Mouse (Mus musculus): ENCODE measurements around the gene Fchsd2.

Fchsd2 gene

GRCm38 (mm10) chr7:101287820-101288219 lies 195.2 kb downstream of the Fchsd2 start:
- DNase-seq (ENCODE audit: low read depth, low spot score) = no peak

DNA sequence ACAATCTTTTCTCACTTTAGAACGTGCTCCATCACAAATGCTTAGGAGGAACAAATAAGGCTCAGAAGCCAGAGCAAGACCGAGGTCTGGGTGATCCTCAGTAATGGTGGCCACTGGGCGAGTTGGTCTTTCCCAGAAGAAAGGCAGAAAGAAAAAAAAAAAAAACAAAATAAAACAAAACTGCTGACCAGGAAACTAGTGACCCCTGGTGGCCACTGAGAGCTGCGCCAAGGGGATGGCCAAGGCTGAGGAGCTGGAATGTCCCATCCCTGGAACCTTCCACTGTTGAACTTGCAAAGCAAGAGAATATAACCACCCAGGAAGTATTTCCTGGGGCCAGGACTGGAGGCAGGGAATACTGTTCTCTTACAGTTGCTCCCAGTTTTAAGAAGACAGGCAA lies 195.8 kb downstream of the Fchsd2 start:
- no peak for DNase-seq (ENCODE audit: low read depth, low spot score)

DNA sequence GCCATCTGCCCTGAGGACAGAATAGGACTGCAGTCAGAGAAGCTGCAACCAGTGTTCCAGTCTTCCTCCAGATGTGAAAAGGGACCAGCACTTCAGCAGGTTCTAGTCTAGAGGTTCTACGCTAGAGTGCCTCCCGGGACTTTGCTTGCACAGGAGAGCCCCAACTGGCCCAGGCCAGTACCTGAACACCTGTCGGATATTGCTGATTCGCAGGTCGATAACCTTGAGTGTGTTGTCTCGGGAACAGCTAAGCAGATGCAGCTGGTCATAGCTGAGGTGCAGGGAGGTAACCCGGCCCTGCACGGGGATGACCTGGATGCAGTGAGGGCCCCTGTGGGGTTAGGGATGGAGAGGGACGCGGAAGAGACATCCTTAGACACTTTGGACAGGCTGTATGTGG lies 197.7 kb downstream of the Fchsd2 start:
- no peak for DNase-seq (ENCODE audit: low read depth, low spot score)

- no peak for DNase-seq (ENCODE audit: low read depth, low spot score)
Observed at GRCm38 (mm10) chr7:101291211-101291610, 198.5 kb downstream of the Fchsd2 start.

DNA sequence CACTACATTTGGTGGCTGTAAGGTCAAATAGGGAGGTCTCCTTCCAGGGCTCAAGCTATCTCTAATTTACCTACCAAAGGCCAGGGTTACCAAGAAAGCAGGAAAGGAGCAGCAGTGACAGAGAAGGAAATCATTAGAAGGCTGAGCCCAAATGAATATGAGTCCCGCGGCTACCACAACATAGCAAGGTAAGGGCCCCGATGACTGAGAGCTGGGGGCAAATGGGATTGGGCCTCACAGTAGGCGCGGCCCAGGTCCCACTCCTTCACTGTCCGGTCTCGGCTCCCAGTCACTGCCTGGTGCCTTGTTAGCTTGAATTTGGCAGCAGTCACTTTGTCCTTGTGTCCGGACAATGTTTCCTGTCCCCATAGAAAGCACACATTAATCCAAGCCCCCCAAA lies 199.0 kb downstream of the Fchsd2 start:
- DNase-seq (ENCODE audit: low read depth, low spot score) = no peak

GRCm38 (mm10) chr7:101292086-101292485 lies 199.4 kb downstream of the Fchsd2 start:
- DNase-seq (ENCODE audit: low read depth, low spot score) = no peak

DNA sequence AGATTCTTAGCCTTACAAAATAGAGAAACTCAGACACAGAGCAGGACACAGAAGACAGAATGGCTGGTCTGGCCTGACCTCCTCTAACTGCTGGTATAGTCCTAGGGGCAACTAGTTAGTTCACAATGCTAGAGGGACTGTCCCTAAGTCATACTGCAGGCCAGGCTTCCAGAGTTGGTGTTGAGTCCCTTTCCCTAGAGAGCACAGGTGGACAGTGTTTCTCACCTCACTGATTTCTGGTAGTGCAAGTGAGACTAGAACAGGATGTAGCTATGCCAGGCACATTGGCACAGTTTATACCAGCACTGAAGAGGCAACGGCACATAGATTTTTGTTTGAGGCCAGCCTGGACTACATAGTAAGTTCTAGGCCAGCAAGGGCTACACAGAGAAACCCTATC lies 200.0 kb downstream of the Fchsd2 start:
- no peak for DNase-seq (ENCODE audit: low read depth, low spot score)

GRCm38 (mm10) chr7:101293138-101293537 lies 200.5 kb downstream of the Fchsd2 start:
- DNase-seq (ENCODE audit: low read depth, low spot score) = no peak

- DNase-seq (ENCODE audit: low read depth, low spot score) = no peak
Observed at GRCm38 (mm10) chr7:101293611-101294010, 200.9 kb downstream of the Fchsd2 start.

GRCm38 (mm10) chr7:101295438-101295837 lies 202.8 kb downstream of the Fchsd2 start:
- DNase-seq (ENCODE audit: low read depth, low spot score) = no peak

DNA sequence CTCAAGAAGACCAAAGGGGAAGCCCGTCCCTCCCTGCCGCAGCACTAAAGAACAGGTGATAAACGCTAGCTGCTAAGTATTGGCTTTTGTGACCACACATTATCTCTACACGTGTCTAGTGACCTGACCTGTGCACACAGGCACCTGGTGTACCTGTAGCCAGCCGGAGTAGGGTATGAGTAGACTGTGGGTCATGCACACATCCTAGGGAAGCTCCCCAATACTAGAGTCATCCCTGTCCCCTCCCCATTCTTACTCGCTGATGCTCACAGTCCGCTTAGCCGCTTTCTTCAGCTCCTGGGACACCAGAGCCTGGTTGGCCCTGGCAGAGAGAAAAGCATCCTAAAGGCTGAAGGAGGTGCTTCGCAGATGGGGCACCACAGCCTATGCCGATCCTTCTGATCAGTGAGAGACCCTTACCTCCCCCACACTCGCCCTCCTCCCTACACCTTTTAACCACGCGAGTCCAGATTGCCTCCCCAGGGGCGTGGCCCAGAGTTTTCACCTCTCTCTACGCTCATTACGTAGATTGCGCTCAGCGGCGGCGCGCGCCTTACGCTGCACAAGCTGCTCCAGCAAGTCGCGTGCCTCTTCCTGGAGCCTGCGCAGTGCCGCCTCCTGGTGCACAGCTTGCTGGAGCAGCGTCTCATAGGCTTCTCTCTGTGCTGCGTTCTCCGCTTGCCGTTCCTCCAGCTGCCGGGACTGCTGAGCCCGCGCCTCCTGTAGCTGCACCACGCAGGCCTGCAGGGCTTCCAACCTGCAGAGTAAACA lies 203.8 kb downstream of the Fchsd2 start:
- DNase-seq (ENCODE audit: low read depth, low spot score) = no peak

DNA sequence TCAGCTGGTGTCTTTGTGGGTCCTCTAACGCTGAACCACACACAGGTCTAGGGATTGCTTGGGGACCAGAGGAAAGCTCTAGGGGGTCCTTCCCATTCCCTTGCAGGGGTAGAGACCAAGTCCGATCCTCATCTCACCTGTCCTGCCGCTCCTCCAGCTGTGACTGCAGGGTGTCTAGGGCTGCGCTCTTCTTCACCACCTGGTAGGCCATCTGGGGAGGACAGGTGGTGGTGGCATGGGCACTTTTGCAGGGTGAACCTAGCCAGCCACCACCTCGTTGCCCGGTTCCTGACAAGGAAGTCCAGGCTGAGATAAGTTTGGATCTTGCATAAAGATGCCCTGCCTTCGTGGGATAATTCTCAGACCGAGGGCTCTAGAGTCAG lies 204.4 kb downstream of the Fchsd2 start:
- DNase-seq (ENCODE audit: low read depth, low spot score) = no peak

GRCm38 (mm10) chr7:101298375-101298774 lies 205.7 kb downstream of the Fchsd2 start:
- no peak for DNase-seq (ENCODE audit: low read depth, low spot score)

- no peak for DNase-seq (ENCODE audit: low read depth, low spot score)
Observed at GRCm38 (mm10) chr7:101301361-101301880, 208.8 kb downstream of the Fchsd2 start.

GRCm38 (mm10) chr7:101301881-101302456 lies 209.3 kb downstream of the Fchsd2 start, which contains the start of gene Atg16l2:
Gene Atg16l2 (minus strand): TSS chr7:101302251.
- DNase-seq (ENCODE audit: low read depth, low spot score) = peak; percentile 58

- no peak for DNase-seq (ENCODE audit: low read depth, low spot score)
Observed at GRCm38 (mm10) chr7:101302691-101303090, 210.0 kb downstream of the Fchsd2 start.

DNA sequence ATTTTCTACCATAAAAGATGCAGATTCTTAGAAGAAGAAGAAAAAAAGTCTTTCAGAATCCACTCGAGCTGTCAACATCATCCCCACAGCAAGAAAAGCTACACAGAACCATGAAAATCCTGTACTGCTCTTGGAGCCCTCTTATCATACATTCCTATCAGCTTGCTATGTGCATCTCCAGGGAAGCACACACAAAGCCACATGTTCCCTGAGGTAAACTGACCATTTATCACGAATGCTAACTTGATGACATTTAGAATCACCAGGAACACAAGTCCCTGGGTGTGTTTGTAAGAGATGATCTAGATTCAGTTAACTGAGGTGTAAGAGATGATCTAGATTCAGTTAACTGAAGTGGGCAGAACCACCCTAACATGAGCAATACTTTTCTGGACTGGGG lies 214.2 kb downstream of the Fchsd2 start:
- DNase-seq (ENCODE audit: low read depth, low spot score) = no peak

GRCm38 (mm10) chr7:101309985-101310326 lies 217.3 kb downstream of the Fchsd2 start:
- no peak for DNase-seq (ENCODE audit: low read depth, low spot score)

DNA sequence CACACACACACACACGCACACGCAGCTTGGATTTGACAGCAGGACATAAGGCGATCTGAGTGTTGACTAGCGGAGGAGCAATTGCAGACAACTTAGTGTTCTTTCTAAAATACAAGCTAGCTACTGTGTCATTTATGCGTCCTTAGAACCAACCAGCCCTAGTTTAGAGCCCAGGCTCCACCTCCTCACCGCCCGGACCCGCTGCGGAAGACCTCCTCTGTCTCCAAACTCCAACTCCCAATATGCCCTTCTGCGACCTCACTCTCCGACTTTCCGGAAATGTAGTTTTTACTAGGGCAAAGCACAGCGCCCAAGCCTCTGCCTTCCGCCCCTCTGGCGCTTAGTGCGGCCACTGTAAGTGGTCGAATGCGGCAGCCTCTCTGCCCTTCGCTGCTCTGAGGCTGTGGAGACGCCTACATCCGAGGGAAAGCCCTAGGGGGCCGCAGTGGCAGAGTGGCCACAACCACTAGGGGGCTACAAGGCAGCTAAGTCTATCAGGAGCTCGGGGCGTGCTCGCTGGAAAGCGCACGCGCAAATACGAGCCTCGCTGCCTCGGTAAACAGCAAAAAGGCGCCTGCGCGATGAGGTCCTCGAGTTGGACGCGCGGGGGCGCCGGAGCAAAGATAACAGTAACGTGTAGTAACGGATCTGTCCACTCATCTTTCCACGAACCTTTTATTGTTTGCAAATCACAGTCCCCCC lies 217.8 kb downstream of the Fchsd2 start:
- DNase-seq (ENCODE audit: low read depth, low spot score) = peak; percentile 92

DNA sequence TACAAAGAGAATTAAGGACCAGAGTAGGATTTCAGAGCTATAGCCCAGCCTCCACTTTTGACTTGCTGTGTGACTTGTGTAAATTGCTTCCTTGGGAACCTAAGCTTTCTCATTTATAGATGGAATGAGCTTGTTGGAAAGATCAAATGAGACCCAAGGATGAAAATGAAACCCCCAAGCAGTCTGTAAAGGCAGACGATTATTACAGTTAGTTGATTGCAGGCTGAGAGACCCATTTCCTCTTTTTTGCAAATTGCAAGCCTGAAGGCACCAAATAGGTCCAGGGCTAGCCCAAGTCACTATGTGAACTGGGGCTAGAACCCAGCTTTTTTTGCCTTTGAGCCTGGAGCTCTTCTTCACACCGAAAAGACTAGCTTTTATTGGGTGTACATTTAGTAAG lies 218.4 kb downstream of the Fchsd2 start:
- DNase-seq (ENCODE audit: low read depth, low spot score) = no peak

- no peak for DNase-seq (ENCODE audit: low read depth, low spot score)
Observed at GRCm38 (mm10) chr7:101313033-101313432, 220.4 kb downstream of the Fchsd2 start.

DNA sequence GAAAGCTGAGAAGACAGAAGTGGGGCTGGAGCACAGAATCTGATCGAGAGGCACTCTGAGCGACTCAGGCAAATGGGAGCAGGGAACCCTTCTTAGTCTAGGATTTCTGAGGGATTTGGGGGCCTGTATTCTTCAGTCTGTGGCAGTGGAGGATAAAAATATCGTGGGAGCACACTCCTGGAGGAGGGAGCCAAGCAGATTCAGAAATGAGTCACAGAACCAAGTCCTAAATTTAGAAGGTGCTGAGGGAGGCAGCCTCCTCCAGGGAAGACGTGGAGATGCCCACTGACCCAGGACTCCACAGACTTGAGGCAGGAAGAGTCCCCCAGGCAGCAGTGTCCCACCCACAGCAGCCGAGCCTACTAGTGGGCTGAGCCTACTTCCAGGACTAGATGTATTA lies 221.7 kb downstream of the Fchsd2 start:
- no peak for DNase-seq (ENCODE audit: low read depth, low spot score)

- no peak for DNase-seq (ENCODE audit: low read depth, low spot score)
Observed at GRCm38 (mm10) chr7:101315699-101316098, 223.0 kb downstream of the Fchsd2 start.
